Comparison of ENCODE assay signal across 10 mouse cellular contexts in genomic region chr11:71820847-71821246, GRCm38 (mm10).
DNase-seq lines count a peak whose midpoint lies in the region; ATAC-seq and TF ChIP-seq lines count a peak whose summit lies in the region.
"Had no signal": no experiment of that assay in that cellular context is flagged by ENCODE, and none has a peak within 500 bp of the region (broad histone marks: within the 10 kb centered on the region; RNA-seq: fewer than 3 reads in every experiment).

No protein-coding gene starts in this region.

- TF ChIP-seq POLR2A in CH12.LX (IDR thresholded peaks at IDR 0.05; ENCODE audit: low read depth, low read length), result no peak

- no peaks in the 10 kb centered on the region for H3K79me2 ChIP-seq in CH12.LX (replicated peaks; ENCODE audit: control insufficient read depth, extremely low read depth, insufficient read depth, poor library complexity, severe bottlenecking)

- peak; percentile 61; the same call in 1 of the 2 replicates for ATAC-seq in forebrain, embryonic 14.5 days
- ATAC-seq in kidney, embryonic 14.5 days (ENCODE audit: low FRiP score, low TSS enrichment), result no peak

- in situ Hi-C loops in CH12.LX (cut with MboI; ENCODE audit: low pct_ligation_motif_present, low pct_unique_long_range_greater_than_20kb, low sequenced_read_pairs), result no loop called here

- H3K36me3 ChIP-seq in CH12.LX (replicated peaks in 1 of 2; ENCODE audit: control insufficient read depth in 1 of 2, insufficient read depth in 1 of 2, low read length in 1 of 2), result no peaks in the 10 kb centered on the region
- H3K36me3 ChIP-seq in forebrain, embryonic 14.5 days (ENCODE audit: control insufficient read depth, insufficient read depth, low read length), result no peaks in the 10 kb centered on the region
- H3K36me3 ChIP-seq in kidney, embryonic 14.5 days (ENCODE audit: control insufficient read depth, insufficient read depth, low read length), result no peaks in the 10 kb centered on the region
- H3K36me3 ChIP-seq: embryonic facial prominence, embryonic 13.5 days had no signal

- H3K4me1 ChIP-seq in CH12.LX (ENCODE audit: control insufficient read depth in 1 of 2, insufficient read depth in 2 of 2), result no peaks in the 10 kb centered on the region; a peak in 1 of 4 replicates
- H3K4me1 ChIP-seq in forebrain, embryonic 14.5 days (ENCODE audit: control insufficient read depth, insufficient read depth, low read length), result peaks cover 4% of the 10 kb centered on the region
- no peaks in the 10 kb centered on the region for H3K4me1 ChIP-seq in kidney, embryonic 14.5 days (ENCODE audit: control insufficient read depth, insufficient read depth, low read length)
- H3K4me1 ChIP-seq: embryonic facial prominence, embryonic 13.5 days had no signal

- no peak overlapping the region for H3K4me3 ChIP-seq in CH12.LX (replicated peaks in 1 of 3; ENCODE audit: low read depth in 2 of 3, low read length in 2 of 3, poor library complexity in 1 of 3)
- H3K4me3 ChIP-seq in forebrain, embryonic 14.5 days (ENCODE audit: low read depth, low read length), result no peak overlapping the region; the same call in 1 of the 2 replicates
- no peak overlapping the region for H3K4me3 ChIP-seq in kidney, embryonic 14.5 days (ENCODE audit: low read length)
- H3K4me3 ChIP-seq: embryonic facial prominence, embryonic 13.5 days had no signal

- peak; percentile 12 for DNase-seq in embryo, embryonic 10.5 days (ENCODE audit: low spot score)
- no peak for DNase-seq in embryo, embryonic 11 days
- no peak for DNase-seq in CH12.LX (ENCODE audit: extremely low read depth)
- DNase-seq in forebrain, embryonic 14.5 days (ENCODE audit: low spot score), result peak; percentile 74
- peak; percentile 15 for DNase-seq in liver
- no peak for DNase-seq in thymus, postnatal 14 days
- no peak for DNase-seq in urinary bladder, postnatal 14 days (ENCODE audit: low spot score)
- DNase-seq: adrenal gland, postnatal 25 days had no signal

- no peaks in the 10 kb centered on the region for H3K9me3 ChIP-seq in CH12.LX (replicated peaks; ENCODE audit: low read length)
- no peaks in the 10 kb centered on the region for H3K9me3 ChIP-seq in forebrain, embryonic 14.5 days (replicated peaks; ENCODE audit: control insufficient read depth, low read length)
- H3K9me3 ChIP-seq in kidney, embryonic 14.5 days (ENCODE audit: control insufficient read depth, low read length), result no peaks in the 10 kb centered on the region
- H3K9me3 ChIP-seq: embryonic facial prominence, embryonic 13.5 days had no signal

- H3K27ac ChIP-seq in CH12.LX (ENCODE audit: insufficient read depth, low read depth), result no peak overlapping the region
- H3K27ac ChIP-seq in forebrain, embryonic 14.5 days (ENCODE audit: low read depth, low read length), result no peak overlapping the region
- no peak overlapping the region for H3K27ac ChIP-seq in kidney, embryonic 14.5 days (ENCODE audit: low read depth, low read length)
- H3K27ac ChIP-seq: embryonic facial prominence, embryonic 13.5 days had no signal

- no peak for TF ChIP-seq RAD21 in CH12.LX (IDR thresholded peaks at IDR 0.05; ENCODE audit: low read depth, low read length)

- peaks cover 92% of the 10 kb centered on the region for H3K27me3 ChIP-seq in CH12.LX (replicated peaks)
- H3K27me3 ChIP-seq in forebrain, embryonic 14.5 days (replicated peaks; ENCODE audit: control insufficient read depth, insufficient read depth, low read length), result no peaks in the 10 kb centered on the region
- no peaks in the 10 kb centered on the region for H3K27me3 ChIP-seq in kidney, embryonic 14.5 days (ENCODE audit: control insufficient read depth, insufficient read depth, low read length)
- H3K27me3 ChIP-seq: embryonic facial prominence, embryonic 13.5 days had no signal

- no peak for TF ChIP-seq EP300 in CH12.LX (IDR thresholded peaks at IDR 0.05; ENCODE audit: low read length)

- TF ChIP-seq CTCF in CH12.LX (conservative IDR thresholded peaks at IDR 0.05 in 1 of 2, IDR thresholded peaks at IDR 0.05 in 1 of 2; ENCODE audit: low read depth in 2 of 2, low read length in 2 of 2), result no peak

- dilution Hi-C loops in CH12.LX (cut with MboI; ENCODE audit: extremely low pct_ligation_motif_present, extremely low pct_unique_long_range_greater_than_20kb, low sequenced_read_pairs), result no loop called here

- WGBS in forebrain, embryonic 14.5 days, result 15% methylated on average over 10 of the region's 10 CpGs
- WGBS in kidney, embryonic 14.5 days, result 52% methylated on average over 10 of the region's 10 CpGs

- H3K4me2 ChIP-seq in CH12.LX (ENCODE audit: insufficient read depth, low read depth, poor library complexity, severe bottlenecking), result 0 out of 2 replicates have a peak overlapping the region, but pooled peaks have one; percentile 3
- peak overlapping the region; percentile 44 for H3K4me2 ChIP-seq in forebrain, embryonic 14.5 days (ENCODE audit: low read length)
- no peak overlapping the region for H3K4me2 ChIP-seq in kidney, embryonic 14.5 days (replicated peaks; ENCODE audit: low read depth, low read length)
- H3K4me2 ChIP-seq: embryonic facial prominence, embryonic 13.5 days had no signal

- H3K9ac ChIP-seq in CH12.LX (ENCODE audit: insufficient read depth, low read depth), result no peak overlapping the region
- no peak overlapping the region for H3K9ac ChIP-seq in forebrain, embryonic 14.5 days (ENCODE audit: low read length)
- no peak overlapping the region for H3K9ac ChIP-seq in kidney, embryonic 14.5 days (ENCODE audit: low read depth, low read length)
- H3K9ac ChIP-seq: embryonic facial prominence, embryonic 13.5 days had no signal

TF ChIP-seq in CH12.LX, 34 proteins besides CTCF, POLR2A, EP300 and RAD21:
- TF ChIP-seq MAFK (IDR thresholded peaks at IDR 0.05; ENCODE audit: insufficient replicate concordance, low read length) (no peak), NELFE (IDR thresholded peaks at IDR 0.05; ENCODE audit: low read depth, low read length) (0 out of 2 replicates have a peak, but pooled peaks have one; percentile 12), NRF1 (IDR thresholded peaks at IDR 0.05; ENCODE audit: low read depth, low read length) (peak; percentile 89)

Comparison
In these comparisons a context has a peak if more than half of its experiments do, and no peak if none do; other contexts are left out.
1. DNase-seq: peak in embryo, embryonic 10.5 days (single experiment), forebrain, embryonic 14.5 days (single experiment) and liver (single experiment); none in embryo, embryonic 11 days (single experiment), CH12.LX (single experiment), thymus, postnatal 14 days (single experiment) and urinary bladder, postnatal 14 days (single experiment).